Mouse (Mus musculus) neural tube, embryonic 14.5 days (tissue): ENCODE data around the gene Dennd2a. TPM values are rescaled to one million over a fixed set of nuclear protein-coding genes. Genes with fewer than 3 reads are reported as not detected.

Experiments used
- ATAC-seq: fragments of 200-750 bp; cut with Nextera tagmentation; 2 replicates; pipeline ENCODE4 v1.8.0; 2017; ENCODE audit warnings: low read depth, mild to moderate bottlenecking, moderate TSS enrichment, moderate library complexity
- H3K27ac ChIP-seq: fragments of 300-500 bp; sonication (generic); 2 replicates; pipeline ENCODE4 v1.5.1; 2014; ENCODE audit warnings: low read depth, mild to moderate bottlenecking, control low read depth, low read length, moderate library complexity, mixed read lengths
- H3K27me3 ChIP-seq: fragments of 300-500 bp; sonication (generic); 2 replicates; pipeline ENCODE4 v1.6.1; 2014; ENCODE audit warnings: low read length; ENCODE audit not compliant: control insufficient read depth, insufficient read depth
- H3K36me3 ChIP-seq: fragments of 300-500 bp; sonication (generic); 2 replicates; pipeline ENCODE4 v1.6.1; 2014; ENCODE audit warnings: low read length, mixed read lengths; ENCODE audit not compliant: control insufficient read depth, insufficient read depth
- H3K4me1 ChIP-seq: fragments of 300-500 bp; sonication (generic); 2 replicates; pipeline ENCODE4 v1.6.1; 2014; ENCODE audit warnings: low read length; ENCODE audit not compliant: control insufficient read depth, insufficient read depth
- H3K4me2 ChIP-seq: fragments of 300-500 bp; sonication (generic); 2 replicates; pipeline ENCODE4 v1.6.1; 2014; ENCODE audit warnings: mild to moderate bottlenecking, low read depth, low read length, control low read depth
- H3K4me3 ChIP-seq: fragments of 300-500 bp; sonication (generic); 2 replicates; pipeline ENCODE4 v1.5.1; 2014; ENCODE audit warnings: low read depth, low read length, control low read depth, mixed read lengths
- H3K9ac ChIP-seq: fragments of 300-500 bp; sonication (generic); replicated peaks from 2 replicates; pipeline ENCODE4 v1.6.1; 2014; ENCODE audit warnings: low read depth, mild to moderate bottlenecking, control low read depth, low read length, mixed read lengths
- H3K9me3 ChIP-seq: fragments of 300-500 bp; sonication (generic); 2 replicates; pipeline ENCODE4 v1.6.1; 2016; ENCODE audit warnings: low read length; ENCODE audit not compliant: control insufficient read depth
- WGBS: fragments of 180-500 bp; shearing (Covaris S2); extraction: QIAGEN DNeasy Blood & Tissue Kit; methylation state at CpG from one replicate; pipeline ENCODE4 v1.1.7; 2014; 5-methylcytosine and 5-hydroxymethylcytosine counted together
- polyA plus RNA-seq: library from polyadenylated mRNA; unstranded; fragments of >200 nt; fragmentation: Nextera tagmentation; extraction: Ambion mirVana; gene quantifications from 2 replicates; pipeline ENCODE4 v1.2.1, GENCODE M21; 2014

Gene Dennd2a
- polyA plus RNA-seq, 1 experiment from 2014 or later = 20.1 TPM

- no peak for ATAC-seq
- H3K9ac ChIP-seq = no peak within 1 kb of the TSS
- H3K4me3 ChIP-seq = no peak within 1 kb of the TSS
- no peaks in the 10 kb centered on the region for H3K9me3 ChIP-seq
- WGBS = 91% methylated on average over 6 of the region's 6 CpGs
- no peak within 1 kb of the TSS for H3K4me2 ChIP-seq
- peaks cover 37% of the 10 kb centered on the region for H3K36me3 ChIP-seq
- no peak within 1 kb of the TSS for H3K27ac ChIP-seq
- no peaks in the 10 kb centered on the region for H3K27me3 ChIP-seq
- no peaks in the 10 kb centered on the region for H3K4me1 ChIP-seq
Observed at GRCm38 (mm10) chr6:39585517-39585916, 27.9 kb upstream of the Dennd2a start, which contains the start of gene Gm42420. Gene Gm42420, plus strand, starts transcription at chr6:39585753.

DNA sequence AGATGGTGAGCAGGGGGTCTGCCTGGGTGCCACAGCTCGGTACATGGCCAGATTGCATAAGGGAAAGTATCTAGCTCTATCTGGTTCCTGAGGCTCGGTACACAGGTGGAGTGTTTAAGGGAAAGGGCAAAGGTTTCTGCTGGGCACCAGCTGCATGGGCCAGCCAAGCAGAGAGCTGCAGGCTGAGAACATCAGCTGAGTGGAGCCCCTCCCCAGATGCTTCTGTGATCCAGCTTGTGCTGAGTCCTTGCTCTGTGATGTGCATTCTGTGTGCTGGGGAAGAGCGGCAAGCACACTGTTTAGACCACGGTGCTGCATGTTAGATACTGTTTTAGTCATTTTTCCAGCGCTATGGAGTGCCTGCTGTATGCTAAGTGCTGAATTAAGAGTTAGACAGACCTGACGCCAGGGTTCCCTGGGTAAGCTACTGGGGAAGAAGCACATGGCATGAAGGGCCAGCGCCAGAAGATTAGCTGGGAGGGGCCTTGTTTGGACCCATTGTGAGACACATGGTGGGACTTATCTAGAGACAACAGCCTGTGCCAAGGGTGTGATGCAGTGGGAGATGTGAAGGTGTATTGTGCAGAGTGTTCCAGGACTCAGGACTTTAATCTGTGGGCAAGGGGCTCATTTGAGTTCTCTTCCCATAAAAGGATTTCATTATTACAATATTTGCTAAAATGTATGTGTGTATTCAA is 23.6 kb upstream of the Dennd2a start:
- peaks cover 33% of the 10 kb centered on the region for H3K36me3 ChIP-seq
- H3K9ac ChIP-seq = no peak overlapping the region
- no peak overlapping the region for H3K27ac ChIP-seq
- H3K4me2 ChIP-seq = no peak overlapping the region
- no peak for ATAC-seq
- no peaks in the 10 kb centered on the region for H3K4me1 ChIP-seq
- no peaks in the 10 kb centered on the region for H3K9me3 ChIP-seq
- H3K4me3 ChIP-seq = no peak overlapping the region
- H3K27me3 ChIP-seq = no peaks in the 10 kb centered on the region
- 81% methylated on average over 7 of the region's 7 CpGs for WGBS

- H3K36me3 ChIP-seq = peaks cover 33% of the 10 kb centered on the region
- H3K9me3 ChIP-seq = no peaks in the 10 kb centered on the region
- H3K4me1 ChIP-seq = no peaks in the 10 kb centered on the region
- no peak overlapping the region for H3K27ac ChIP-seq
- no peak overlapping the region for H3K9ac ChIP-seq
- 89% methylated on average over 2 of the region's 2 CpGs for WGBS
- H3K4me3 ChIP-seq = no peak overlapping the region
- no peak overlapping the region for H3K4me2 ChIP-seq
- H3K27me3 ChIP-seq = no peaks in the 10 kb centered on the region
- ATAC-seq = no peak
Observed at GRCm38 (mm10) chr6:39580558-39580957, 22.9 kb upstream of the Dennd2a start.

DNA sequence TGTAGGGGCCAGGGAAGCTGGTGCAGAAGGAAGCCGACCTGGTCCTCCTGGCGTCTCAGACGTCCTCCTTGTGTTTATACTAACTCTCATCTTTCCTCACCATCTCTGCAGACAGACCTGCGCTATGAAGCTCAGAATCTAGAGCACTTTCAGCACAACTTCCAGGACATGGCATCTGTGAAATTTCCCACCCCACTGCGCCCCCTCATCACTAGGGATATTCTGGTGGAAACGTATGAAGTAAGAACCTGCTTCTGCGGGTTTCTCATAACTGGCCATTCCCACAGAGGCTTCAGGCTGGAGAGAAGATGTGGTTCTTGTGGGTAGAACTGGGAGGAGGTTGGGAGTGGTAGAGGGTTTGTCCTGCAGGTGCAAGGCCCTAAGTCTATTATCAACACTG is 21.9 kb upstream of the Dennd2a start:
- Histone ChIP-seq H3K4me3 (no peak overlapping the region), H3K4me1 (peaks cover 6% of the 10 kb centered on the region), H3K27me3 (no peaks in the 10 kb centered on the region), H3K9ac (no peak overlapping the region), H3K9me3 (no peaks in the 10 kb centered on the region), H3K27ac (no peak overlapping the region), H3K36me3 (peaks cover 33% of the 10 kb centered on the region), H3K4me2 (no peak overlapping the region)
- WGBS = 93% methylated on average over 7 of the region's 7 CpGs
- no peak for ATAC-seq

DNA sequence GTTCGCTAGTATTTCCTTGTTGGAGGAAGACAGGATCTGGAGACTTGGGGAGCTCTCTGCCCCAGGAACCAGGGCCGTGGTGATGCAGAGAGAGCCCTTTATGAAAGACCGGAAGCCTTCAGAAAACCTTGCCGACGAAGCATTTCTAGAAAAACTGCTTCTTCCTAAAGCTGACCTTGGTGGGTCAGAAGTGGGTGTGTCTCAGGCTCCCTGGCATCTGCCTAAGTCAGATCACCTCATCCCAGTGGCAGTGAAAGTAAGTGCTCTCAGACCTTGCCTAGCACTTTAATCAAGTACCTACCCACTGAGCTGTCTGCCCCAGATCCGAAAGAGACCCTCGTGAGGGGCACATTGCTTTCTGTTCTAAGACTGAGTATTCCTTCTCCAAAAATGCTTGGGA is 17.3 kb upstream of the Dennd2a start:
- Histone ChIP-seq H3K4me1 (peaks cover 8% of the 10 kb centered on the region), H3K4me3 (peak overlapping the region; percentile 83), H3K27ac (peak overlapping the region; percentile 96), H3K36me3 (peaks cover 13% of the 10 kb centered on the region), H3K9ac (peak overlapping the region; percentile 92), H3K9me3 (no peaks in the 10 kb centered on the region), H3K27me3 (no peaks in the 10 kb centered on the region), H3K4me2 (peak overlapping the region; percentile 90)
- ATAC-seq = no peak
- 82% methylated on average over 7 of the region's 7 CpGs for WGBS

DNA sequence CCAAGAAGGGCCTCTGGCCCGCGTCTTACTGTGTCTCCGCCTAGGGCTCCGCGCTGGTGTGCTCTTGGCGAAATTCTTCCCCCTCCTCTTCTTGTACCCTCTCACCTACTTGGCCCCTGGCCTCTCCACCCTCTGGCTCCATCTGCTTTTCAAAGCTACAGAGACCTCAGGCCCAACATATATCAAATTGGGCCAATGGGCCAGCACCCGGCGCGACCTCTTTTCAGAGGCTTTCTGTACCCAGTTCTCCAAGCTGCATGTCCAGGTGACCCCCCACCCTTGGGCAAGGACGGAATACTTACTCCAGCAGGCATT is 16.8 kb upstream of the Dennd2a start:
- WGBS = 23% methylated on average over 10 of the region's 10 CpGs
- Histone ChIP-seq H3K27me3 (no peaks in the 10 kb centered on the region), H3K4me1 (peaks cover 8% of the 10 kb centered on the region), H3K4me3 (peak overlapping the region; percentile 83), H3K9ac (peak overlapping the region; percentile 92), H3K36me3 (peaks cover 11% of the 10 kb centered on the region), H3K4me2 (peak overlapping the region; percentile 90), H3K9me3 (no peaks in the 10 kb centered on the region), H3K27ac (peak overlapping the region; percentile 96)
- peak; percentile 36; the same call in 1 of the 2 replicates for ATAC-seq

GRCm38 (mm10) chr6:39573791-39574554 is 16.3 kb upstream of the Dennd2a start, which contains the start of gene Adck2:
Gene Adck2, plus strand, starts transcription at chr6:39573873.
- no peaks in the 10 kb centered on the region for H3K27me3 ChIP-seq
- ATAC-seq = peak; percentile 98
- under 1% methylated on average over 44 of the region's 49 CpGs for WGBS

GRCm38 (mm10) chr6:39570426-39570825 is 12.8 kb upstream of the Dennd2a start:
- H3K4me1 ChIP-seq = peaks cover 8% of the 10 kb centered on the region
- WGBS = 82% methylated on average over 3 of the region's 3 CpGs
- ATAC-seq = no peak
- no peak overlapping the region for H3K9ac ChIP-seq
- no peaks in the 10 kb centered on the region for H3K36me3 ChIP-seq
- no peak overlapping the region for H3K4me2 ChIP-seq
- H3K27ac ChIP-seq = no peak overlapping the region
- no peaks in the 10 kb centered on the region for H3K27me3 ChIP-seq
- H3K4me3 ChIP-seq = no peak overlapping the region
- H3K9me3 ChIP-seq = no peaks in the 10 kb centered on the region

More at GRCm38 (mm10) chr6:39573791-39574554, 16.3 kb upstream of the Dennd2a start, which contains the start of gene Adck2:
- Histone ChIP-seq H3K4me1 (peaks cover 8% of the 10 kb centered on the region), H3K9ac (peak within 1 kb of the TSS; percentile 92), H3K4me3 (peak within 1 kb of the TSS; percentile 83), H3K9me3 (no peaks in the 10 kb centered on the region), H3K4me2 (peak within 1 kb of the TSS; percentile 90), H3K36me3 (peaks cover 6% of the 10 kb centered on the region), H3K27ac (peak within 1 kb of the TSS; percentile 96)

- no peak for ATAC-seq
- Histone ChIP-seq H3K9ac (no peak overlapping the region), H3K4me2 (no peak overlapping the region), H3K9me3 (no peaks in the 10 kb centered on the region), H3K36me3 (no peaks in the 10 kb centered on the region), H3K27ac (no peak overlapping the region), H3K4me1 (no peaks in the 10 kb centered on the region), H3K27me3 (no peaks in the 10 kb centered on the region), H3K4me3 (no peak overlapping the region)
- WGBS = 20% methylated on average over 5 of the region's 5 CpGs
Observed at GRCm38 (mm10) chr6:39567528-39567927, 9.9 kb upstream of the Dennd2a start.
